Mouse (Mus musculus) adrenal gland (tissue): ENCODE measurements around the gene Gm10273.

Experiments
- intact Hi-C: fragments of 180-260 bp; cut with DNase I; formaldehyde crosslinking; loops from one replicate; pipeline ENCODE4 v1.15.1; 2025

The Gm10273 gene

DNA sequence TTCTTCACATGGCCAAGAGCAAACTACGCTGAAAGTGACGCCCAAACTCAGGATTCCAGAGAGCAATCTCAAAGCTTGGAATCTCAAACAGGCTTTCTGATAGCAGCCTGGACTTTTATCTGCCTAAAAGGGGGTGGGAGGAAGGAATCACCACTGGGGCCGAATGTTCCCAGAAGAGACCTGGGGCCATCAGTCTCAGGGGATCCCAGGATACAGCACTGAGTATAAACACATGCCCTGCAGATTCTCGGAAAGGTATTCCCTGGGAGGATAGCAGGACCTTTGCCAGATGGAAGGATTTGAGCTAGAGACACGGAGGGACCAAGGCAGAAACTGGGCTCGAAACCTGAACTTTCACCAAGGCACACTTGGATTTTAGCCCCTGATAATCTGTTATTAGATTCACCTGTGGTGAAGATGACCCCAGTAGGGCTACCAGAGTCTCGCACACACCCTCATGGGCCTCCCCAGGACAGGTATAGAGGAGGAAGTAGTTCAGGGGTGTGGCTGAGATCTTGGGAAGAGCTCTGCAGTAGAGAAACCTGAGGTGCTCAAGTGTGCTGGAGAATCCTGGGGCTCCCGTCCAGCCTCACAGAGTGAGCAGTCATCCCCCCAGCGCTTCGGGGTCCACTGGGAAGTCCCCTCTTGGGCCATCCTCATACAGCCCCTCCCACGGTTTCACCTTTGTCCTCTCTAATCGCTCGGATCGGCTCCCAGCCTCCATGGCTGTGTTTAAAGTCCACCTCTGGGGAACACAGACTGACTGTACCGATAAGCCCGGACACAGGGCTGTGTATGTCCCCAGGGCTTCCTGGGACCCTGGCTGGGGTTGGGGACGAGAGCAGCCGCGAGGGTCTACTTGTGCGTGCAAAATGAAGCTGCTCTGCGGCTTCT is 7.7 kb downstream of the Gm10273 start, which contains the start of gene Pla2g12b:
TSS of gene Pla2g12b (plus strand) at position 762 of the 894 bp plus-strand sequence.
- intact Hi-C loops, result no loop called here

DNA sequence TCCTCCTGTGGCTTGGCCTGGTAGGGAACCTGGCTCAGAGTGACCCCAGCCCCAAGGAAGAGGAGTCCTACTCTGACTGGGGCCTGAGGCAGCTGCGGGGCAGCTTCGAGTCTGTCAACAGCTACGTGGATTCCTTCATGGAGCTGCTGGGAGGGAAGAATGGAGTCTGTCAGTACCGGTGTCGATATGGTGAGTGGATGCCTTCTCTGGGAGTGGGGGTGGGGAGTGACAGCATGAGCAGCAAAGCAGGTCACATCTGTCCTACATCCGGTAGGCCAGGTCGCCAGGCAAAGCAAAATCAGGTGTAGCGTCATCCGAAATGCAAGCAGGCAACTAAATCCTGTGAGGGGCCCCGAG is 8.3 kb downstream of the Gm10273 start:
- intact Hi-C loops, result no loop called here

DNA sequence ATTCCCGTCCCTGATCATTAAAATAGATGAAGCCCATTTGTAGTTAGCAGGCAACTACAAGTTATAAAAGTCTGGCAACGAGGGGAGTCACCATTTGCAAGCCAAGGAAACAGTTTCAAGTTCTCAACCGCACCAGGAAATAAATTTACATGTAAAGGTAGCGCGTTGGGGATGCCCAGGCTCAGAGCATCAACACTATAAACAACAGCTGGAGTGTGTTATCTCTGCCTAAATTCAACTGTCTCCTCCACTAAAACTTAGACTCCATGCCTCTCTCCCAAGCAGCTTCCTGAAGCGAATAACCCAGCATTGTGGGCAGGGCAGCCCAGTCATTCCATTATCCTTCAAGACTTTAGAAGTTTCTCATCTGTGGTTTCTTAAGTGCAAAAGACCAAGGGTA is 13.1 kb downstream of the Gm10273 start:
- intact Hi-C loops, result no loop called here

- intact Hi-C loops, result no loop called here
These were observed 14.8 kb downstream of the Gm10273 start for GRCm38 (mm10) chr10:59410264-59410663.

GRCm38 (mm10) chr10:59413711-59414110 is 18.3 kb downstream of the Gm10273 start:
- intact Hi-C loops, result no loop called here

- intact Hi-C loops, result no loop called here
These were observed 21.2 kb downstream of the Gm10273 start for GRCm38 (mm10) chr10:59416623-59417022.

DNA sequence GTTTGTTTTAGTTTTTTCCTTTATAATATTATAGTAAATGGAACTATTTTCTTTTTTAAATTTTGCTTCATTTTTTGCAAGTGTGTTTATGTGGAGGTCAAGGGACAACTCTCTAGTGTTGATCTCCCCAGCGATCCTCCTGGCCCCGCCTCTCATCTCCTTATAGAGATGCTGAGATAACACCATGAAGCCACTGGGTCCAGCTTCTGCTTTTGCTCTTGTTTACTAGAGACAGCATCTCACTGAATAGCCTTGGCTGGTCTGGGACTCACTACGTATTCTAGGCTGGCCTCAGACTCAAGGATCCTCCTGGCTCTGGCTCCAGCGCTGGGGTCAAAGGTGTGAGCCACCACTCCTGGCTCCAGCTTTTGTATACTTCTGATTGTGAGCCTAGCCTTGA is 24.1 kb downstream of the Gm10273 start:
- intact Hi-C loops, result no loop called here

DNA sequence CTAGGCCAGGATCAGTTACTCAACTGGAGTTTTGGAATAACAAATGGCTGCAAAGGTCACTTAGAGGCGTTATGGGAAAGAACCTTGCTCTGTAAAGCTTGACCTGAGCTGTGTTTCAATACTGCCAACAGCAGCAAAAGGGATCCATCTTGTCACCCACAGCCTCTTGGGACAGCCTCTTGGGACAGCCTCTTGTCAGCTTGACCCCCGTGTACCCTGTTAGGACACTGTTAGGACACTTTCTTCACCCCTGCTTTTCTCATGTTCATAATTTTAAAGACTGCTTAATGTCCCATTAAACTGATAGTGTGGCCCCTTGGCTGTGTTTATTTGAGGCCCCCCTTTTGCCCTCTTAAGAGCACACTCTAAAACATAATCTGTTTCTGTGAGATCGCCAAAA is 29.0 kb downstream of the Gm10273 start:
- intact Hi-C loops, result no loop called here

GRCm38 (mm10) chr10:59425369-59425768 is 29.9 kb downstream of the Gm10273 start:
- intact Hi-C loops, result no loop called here

GRCm38 (mm10) chr10:59426371-59426770 is 30.9 kb downstream of the Gm10273 start:
- intact Hi-C loops, result no loop called here

- intact Hi-C loops, result no loop called here
These were observed 34.2 kb downstream of the Gm10273 start for GRCm38 (mm10) chr10:59429448-59430135.

- intact Hi-C loops, result no loop called here
These were observed 35.3 kb downstream of the Gm10273 start for GRCm38 (mm10) chr10:59430701-59431218.

DNA sequence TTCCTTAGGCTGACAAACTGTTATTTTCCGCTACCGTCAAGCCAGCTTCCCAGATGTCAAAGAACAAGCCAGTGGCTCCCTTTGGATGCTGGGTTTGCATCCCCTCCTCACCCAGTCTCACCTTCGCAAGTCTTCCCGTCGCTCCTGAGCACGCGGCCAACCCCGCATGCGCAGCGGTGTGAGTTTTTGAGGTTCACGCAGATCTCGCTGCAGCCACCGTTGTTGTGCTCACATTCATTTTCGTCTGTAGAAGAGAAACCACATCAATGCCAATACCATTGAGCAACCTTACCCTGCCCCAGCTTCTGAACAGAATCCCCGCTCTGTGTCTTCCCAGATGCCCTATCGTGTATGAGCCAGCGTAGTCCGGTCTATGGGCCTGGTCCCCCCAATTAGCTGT is 40.3 kb downstream of the Gm10273 start:
- intact Hi-C loops, result no loop called here

GRCm38 (mm10) chr10:59438651-59439050 is 43.2 kb downstream of the Gm10273 start:
- intact Hi-C loops, result no loop called here

DNA sequence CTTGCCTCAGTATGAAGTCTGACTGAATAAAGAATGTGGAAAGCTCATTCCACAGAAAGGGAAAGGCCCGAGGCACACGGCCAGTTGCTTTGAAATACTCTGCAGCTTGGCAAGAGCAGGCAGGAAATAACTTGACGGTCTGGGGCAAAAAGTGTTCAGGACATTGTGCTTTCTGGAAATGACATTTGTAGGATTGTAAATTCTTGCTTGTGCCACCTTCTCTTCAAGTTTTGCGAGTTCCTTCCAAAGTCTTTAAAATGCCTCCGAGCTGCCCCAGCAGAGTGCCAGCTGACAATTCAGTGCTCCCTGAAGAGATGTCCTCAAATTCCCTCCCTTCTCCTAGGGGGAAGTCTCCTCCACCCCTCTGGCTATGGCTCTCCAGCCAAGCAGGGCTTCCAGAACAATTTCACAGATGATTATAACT is 44.1 kb downstream of the Gm10273 start:
- intact Hi-C loops, result no loop called here

- intact Hi-C loops, result no loop called here
These were observed 44.7 kb downstream of the Gm10273 start for GRCm38 (mm10) chr10:59440177-59440576.

GRCm38 (mm10) chr10:59441735-59442134 is 46.3 kb downstream of the Gm10273 start, which contains the start of gene Oit3:
Gene Oit3 (minus strand): TSS chr10:59441778.
- intact Hi-C loops, result no loop called here

DNA sequence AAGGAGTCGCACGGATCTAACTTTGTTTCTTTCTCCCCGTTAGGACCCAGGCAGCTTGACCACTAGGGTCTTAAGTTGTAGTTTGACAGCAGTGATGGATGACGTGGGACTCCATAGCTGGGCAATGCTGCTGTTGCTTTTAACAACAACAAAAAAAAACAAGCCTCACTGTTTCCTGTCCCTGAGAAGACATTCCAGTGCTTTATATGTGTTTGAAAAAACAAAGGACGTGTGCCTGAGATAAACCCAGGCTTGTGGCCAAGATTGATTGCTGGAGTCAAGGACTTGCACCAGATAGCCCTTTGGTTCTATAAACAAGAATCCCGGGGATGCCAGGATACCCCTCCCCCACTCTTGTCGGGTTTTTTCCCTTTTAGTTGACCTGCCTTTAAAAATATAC is 47.8 kb downstream of the Gm10273 start:
- intact Hi-C loops, result no loop called here

- intact Hi-C loops, result no loop called here
These were observed 48.7 kb downstream of the Gm10273 start for GRCm38 (mm10) chr10:59444106-59444505.

- intact Hi-C loops, result no loop called here
These were observed 49.2 kb downstream of the Gm10273 start for GRCm38 (mm10) chr10:59444635-59445034.
